Mouse (Mus musculus) lung, postnatal 10 days (tissue): ENCODE measurements around the gene Rbms3.
A peak's percentile ranks its signal among the peaks of the same experiment; 100 is the strongest.

Experiments used
- DNase-seq: peaks from one replicate; pipeline ENCODE4 v3.0.0; 2021

The Rbms3 gene

GRCm38 (mm10) chr9:116702611-116703010, 927.1 kb downstream of the Rbms3 start:
- no peak for DNase-seq

- DNase-seq = no peak
Observed at GRCm38 (mm10) chr9:116701511-116702179, 928.1 kb downstream of the Rbms3 start.

- no peak for DNase-seq
Observed at GRCm38 (mm10) chr9:116688615-116689014, 941.1 kb downstream of the Rbms3 start.

GRCm38 (mm10) chr9:116677142-116677541, 952.6 kb downstream of the Rbms3 start:
- no peak for DNase-seq

- peak; percentile 70 for DNase-seq
Observed at GRCm38 (mm10) chr9:116676445-116676844, 953.3 kb downstream of the Rbms3 start.

GRCm38 (mm10) chr9:116674191-116674590, 955.5 kb downstream of the Rbms3 start:
- DNase-seq = no peak

GRCm38 (mm10) chr9:116661026-116661425, 968.7 kb downstream of the Rbms3 start:
- DNase-seq = no peak

GRCm38 (mm10) chr9:116659936-116660335, 969.8 kb downstream of the Rbms3 start:
- DNase-seq = no peak

GRCm38 (mm10) chr9:116657141-116657540, 972.6 kb downstream of the Rbms3 start:
- no peak for DNase-seq

- no peak for DNase-seq
Observed at GRCm38 (mm10) chr9:116651414-116651813, 978.3 kb downstream of the Rbms3 start.

GRCm38 (mm10) chr9:116649955-116650354, 979.8 kb downstream of the Rbms3 start:
- no peak for DNase-seq

GRCm38 (mm10) chr9:116649086-116649792, 980.5 kb downstream of the Rbms3 start:
- peak; percentile 34 for DNase-seq

GRCm38 (mm10) chr9:116644616-116645015, 985.1 kb downstream of the Rbms3 start:
- DNase-seq = no peak

- DNase-seq = no peak
Observed at GRCm38 (mm10) chr9:116640302-116640679, 989.4 kb downstream of the Rbms3 start.

- no peak for DNase-seq
Observed at GRCm38 (mm10) chr9:116639597-116640301, 990.0 kb downstream of the Rbms3 start.

- DNase-seq = no peak
Observed at GRCm38 (mm10) chr9:116633786-116634185, 995.9 kb downstream of the Rbms3 start.

GRCm38 (mm10) chr9:116633075-116633474, 996.6 kb downstream of the Rbms3 start:
- no peak for DNase-seq

GRCm38 (mm10) chr9:116631816-116632215, 997.9 kb downstream of the Rbms3 start:
- DNase-seq = no peak

- DNase-seq = no peak
Observed at GRCm38 (mm10) chr9:116630805-116631204, 998.9 kb downstream of the Rbms3 start.

- no peak for DNase-seq
Observed at GRCm38 (mm10) chr9:116620434-116620833, 1009.3 kb downstream of the Rbms3 start.

GRCm38 (mm10) chr9:116618886-116619285, 1010.8 kb downstream of the Rbms3 start:
- no peak for DNase-seq

GRCm38 (mm10) chr9:116613276-116613675, 1016.4 kb downstream of the Rbms3 start:
- no peak for DNase-seq

GRCm38 (mm10) chr9:116596046-116596445, 1033.7 kb downstream of the Rbms3 start:
- no peak for DNase-seq

GRCm38 (mm10) chr9:116592486-116592885, 1037.2 kb downstream of the Rbms3 start:
- DNase-seq = no peak
